Mouse (Mus musculus) midbrain, embryonic 10.5 days (tissue): ENCODE data around the gene Gm14295. TPM values are rescaled to one million over a fixed set of nuclear protein-coding genes. Genes with fewer than 3 reads are reported as not detected.
A peak's percentile ranks its signal among the peaks of the same experiment; 100 is the strongest.
"Not testable (repeated sequence)": the region's sequence is repeated elsewhere in the genome, so short reads cannot be mapped to it uniquely, and the experiment has no call there.

Experiments used
- DNase-seq: peaks from one replicate; pipeline ENCODE4 v3.0.0-alpha.2; 2017; ENCODE audit warnings: low spot score
- H3K27ac ChIP-seq: fragments of 300-500 bp; sonication (generic); replicated peaks from 2 replicates; pipeline ENCODE4 v1.5.1; 2016; ENCODE audit warnings: mild to moderate bottlenecking
- H3K27me3 ChIP-seq: fragments of 300-500 bp; sonication (generic); 2 replicates; pipeline ENCODE4 v1.6.1; 2016; ENCODE audit warnings: low read depth, mild to moderate bottlenecking; ENCODE audit not compliant: poor library complexity, severe bottlenecking
- H3K36me3 ChIP-seq: fragments of 300-500 bp; sonication (generic); 2 replicates; pipeline ENCODE4 v1.6.1; 2016; ENCODE audit warnings: mild to moderate bottlenecking, moderate library complexity
- H3K4me1 ChIP-seq: fragments of 300-500 bp; sonication (generic); 2 replicates; pipeline ENCODE4 v1.6.1; 2016
- H3K4me3 ChIP-seq: fragments of 300-500 bp; sonication (generic); 2 replicates; pipeline ENCODE4 v1.5.1; 2016; ENCODE audit warnings: mild to moderate bottlenecking, moderate library complexity
- H3K9me3 ChIP-seq: fragments of 300-500 bp; sonication (generic); replicated peaks from 2 replicates; pipeline ENCODE4 v1.6.1; 2016; ENCODE audit warnings: mild to moderate bottlenecking
- WGBS: fragments of 180-500 bp; shearing (Covaris S2); methylation state at CpG from one replicate; pipeline ENCODE4 v1.1.7; 2016; 5-methylcytosine and 5-hydroxymethylcytosine counted together
- polyA plus RNA-seq: library from polyadenylated mRNA; unstranded; fragments of >200 nt; fragmentation: Nextera tagmentation; extraction: Ambion mirVana; gene quantifications from 2 replicates; pipeline ENCODE4 v1.2.1, GENCODE M21; 2016

Gene Gm14295
- polyA plus RNA-seq, result 11.2 and 12.0 TPM in 2 replicates

- not testable (repeated sequence) for H3K27ac ChIP-seq, H3K9me3 ChIP-seq, H3K27me3 ChIP-seq, H3K36me3 ChIP-seq, H3K4me1 ChIP-seq, DNase-seq
- peak within 1 kb of the TSS; percentile 52 for H3K4me3 ChIP-seq
- no CpG with 5 or more reads among the region's 6 CpGs for WGBS
Measured at GRCm38 (mm10) chr2:176798312-176798711, at the start of gene Gm14295. Gm14295 (plus strand) TSS chr2:176798612.

- not testable (repeated sequence) for H3K27ac ChIP-seq, H3K9me3 ChIP-seq, DNase-seq, H3K27me3 ChIP-seq, H3K36me3 ChIP-seq, H3K4me1 ChIP-seq
- 25% methylated on average over 15 of the region's 15 CpGs for WGBS
- peak overlapping the region; percentile 52 for H3K4me3 ChIP-seq
Measured at GRCm38 (mm10) chr2:176798785-176799184, 373 bp downstream of the Gm14295 start.

- H3K4me1 ChIP-seq, H3K36me3 ChIP-seq, H3K4me3 ChIP-seq, H3K9me3 ChIP-seq, H3K27me3 ChIP-seq, H3K27ac ChIP-seq, DNase-seq: not testable (repeated sequence)
- WGBS, result 93% methylated on average over 1 of the region's 3 CpGs
Measured at GRCm38 (mm10) chr2:176830840-176831239, 32.4 kb downstream of the Gm14295 start, which contains the start of gene Gm14408. Gm14408 (plus strand) TSS chr2:176831140.

Other genes with a start within 250 kb of the Gm14295 start
- gene Gm14308, start 162.3 kb upstream of the Gm14295 start, polyA plus RNA-seq, result 14.6 and 14.9 TPM in 2 replicates
- 9.8 and 15.2 TPM in 2 replicates for gene Zfp973, start 128.1 kb upstream of the Gm14295 start, polyA plus RNA-seq
- 32.2 and 33.0 TPM in 2 replicates for gene Gm14305, start 90.3 kb upstream of the Gm14295 start, polyA plus RNA-seq
- gene Gm14408, start 32.5 kb downstream of the Gm14295 start, polyA plus RNA-seq, result not detected in 2 replicates
- 10.7 and 12.1 TPM in 2 replicates for gene Gm14296, start 129.2 kb downstream of the Gm14295 start, polyA plus RNA-seq
- 9.7 and 10.0 TPM in 2 replicates for gene Gm14419, start 202.3 kb downstream of the Gm14295 start, polyA plus RNA-seq